ENCODE assay signal across 1 mouse cellular context in the genomic region with DNA sequence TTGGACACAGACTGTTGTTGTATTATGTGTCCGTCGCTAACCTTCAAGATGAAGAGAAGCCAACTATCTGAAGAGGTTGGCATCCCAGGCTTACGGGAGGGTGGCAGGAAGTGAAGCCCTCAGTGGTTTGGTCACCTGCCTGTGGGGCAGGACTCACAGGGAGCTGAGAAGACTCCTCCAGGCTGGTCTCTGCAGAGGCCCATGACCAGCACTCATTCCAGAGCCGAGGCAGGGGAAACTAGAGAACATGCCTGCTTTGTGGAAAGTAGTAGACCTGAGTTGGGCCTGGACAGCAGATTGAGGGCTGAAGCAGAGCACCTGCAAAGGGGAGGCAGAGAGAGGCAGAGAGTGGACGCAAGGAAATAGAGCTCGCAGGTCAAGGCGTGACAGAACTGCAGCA.
TF ChIP-seq lines count a peak whose summit lies in the region.

No protein-coding gene starts in this region.

TF ChIP-seq in CH12.LX, 34 proteins besides CTCF, POLR2A, EP300 and RAD21:
- TF ChIP-seq CHD2 (IDR thresholded peaks at IDR 0.05; ENCODE audit: low read length), result no peak
- no peak for TF ChIP-seq NRF1 (IDR thresholded peaks at IDR 0.05; ENCODE audit: low read depth, low read length)
